Mouse (Mus musculus) liver, embryonic 13.5 days (tissue): ENCODE results near the gene Foxp3. TPM values are rescaled to one million over a fixed set of nuclear protein-coding genes. Genes with fewer than 3 reads are reported as not detected.

Source experiments
- ATAC-seq: fragments of 200-750 bp; cut with Nextera tagmentation; 2 replicates; pipeline ENCODE4 v1.8.0; 2017; ENCODE audit warnings: low read depth, mild to moderate bottlenecking, moderate number of reproducible peaks, moderate library complexity
- DNase-seq: peaks from one replicate; pipeline ENCODE4 v3.0.0; 2022
- H3K27ac ChIP-seq: fragments of 300-500 bp; sonication (generic); 2 replicates; pipeline ENCODE4 v1.5.1; 2015; ENCODE audit warnings: moderate library complexity, mild to moderate bottlenecking, inconsistent platforms
- H3K27me3 ChIP-seq: fragments of 300-500 bp; sonication (generic); 2 replicates; pipeline ENCODE4 v1.6.1; 2015; ENCODE audit warnings: mild to moderate bottlenecking, inconsistent platforms
- H3K36me3 ChIP-seq: fragments of 300-500 bp; sonication (generic); 2 replicates; pipeline ENCODE4 v1.6.1; 2015; ENCODE audit warnings: mild to moderate bottlenecking, inconsistent platforms
- H3K4me1 ChIP-seq: fragments of 300-500 bp; sonication (generic); replicated peaks from 2 replicates; pipeline ENCODE4 v1.6.1; 2015; ENCODE audit warnings: inconsistent platforms
- H3K4me2 ChIP-seq: fragments of 300-500 bp; sonication (generic); 2 replicates; pipeline ENCODE4 v1.6.1; 2015; ENCODE audit warnings: inconsistent platforms, mild to moderate bottlenecking, moderate library complexity
- H3K4me3 ChIP-seq: fragments of 300-500 bp; sonication (generic); replicated peaks from 2 replicates; pipeline ENCODE4 v1.5.1; 2015; ENCODE audit warnings: mild to moderate bottlenecking, inconsistent platforms
- H3K9ac ChIP-seq: fragments of 300-500 bp; sonication (generic); 2 replicates; pipeline ENCODE4 v1.6.1; 2015; ENCODE audit warnings: mild to moderate bottlenecking, inconsistent platforms
- H3K9me3 ChIP-seq: fragments of 300-500 bp; sonication (generic); replicated peaks from 2 replicates; pipeline ENCODE4 v1.6.1; 2016; ENCODE audit warnings: inconsistent platforms
- WGBS: fragments of 180-500 bp; shearing (Covaris S2); methylation state at CpG from one replicate; pipeline ENCODE4 v1.1.7; 2015; ENCODE audit not compliant: insufficient replicate concordance; 5-methylcytosine and 5-hydroxymethylcytosine counted together
- polyA plus RNA-seq: library from polyadenylated mRNA; unstranded; fragments of >200 nt; fragmentation: Nextera tagmentation; extraction: Ambion mirVana; gene quantifications from 2 replicates; pipeline ENCODE4 v1.2.1, GENCODE M21; 2015

The Foxp3 gene
- polyA plus RNA-seq, 1 experiment from 2014 or later = 0.05 TPM

- no peaks in the 10 kb centered on the region; the same call in 1 of the 2 replicates for H3K36me3 ChIP-seq
- no peak overlapping the region for H3K27ac ChIP-seq
- H3K4me1 ChIP-seq = peaks cover 44% of the 10 kb centered on the region
- no peaks in the 10 kb centered on the region for H3K9me3 ChIP-seq
- H3K4me3 ChIP-seq = peak overlapping the region; percentile 72
- no peaks in the 10 kb centered on the region for H3K27me3 ChIP-seq
- DNase-seq = no peak
- H3K4me2 ChIP-seq = peak overlapping the region; percentile 59
- ATAC-seq = no peak
- H3K9ac ChIP-seq = 0 out of 2 replicates have a peak overlapping the region, but pooled peaks have one; percentile 2
- WGBS = 12% methylated on average over 5 of the region's 6 CpGs
These were observed 1.4 kb downstream of the Foxp3 start for GRCm38 (mm10) chrX:7574885-7575231.

GRCm38 (mm10) chrX:7581151-7581550, 7.7 kb downstream of the Foxp3 start:
- no peak overlapping the region for H3K27ac ChIP-seq
- WGBS = 76% methylated on average over 2 of the region's 2 CpGs

GRCm38 (mm10) chrX:7583881-7584280, 10.4 kb downstream of the Foxp3 start:
- Histone ChIP-seq H3K4me2 (no peak overlapping the region), H3K27me3 (no peaks in the 10 kb centered on the region), H3K4me3 (no peak overlapping the region), H3K9ac (no peak overlapping the region), H3K4me1 (no peaks in the 10 kb centered on the region), H3K9me3 (no peaks in the 10 kb centered on the region), H3K27ac (no peak overlapping the region), H3K36me3 (no peaks in the 10 kb centered on the region)
- no peak for DNase-seq
- 85% methylated on average over 11 of the region's 11 CpGs for WGBS
- ATAC-seq = no peak

More at GRCm38 (mm10) chrX:7581151-7581550, 7.7 kb downstream of the Foxp3 start:
- Histone ChIP-seq H3K9me3 (no peaks in the 10 kb centered on the region), H3K9ac (no peak overlapping the region), H3K36me3 (no peaks in the 10 kb centered on the region), H3K27me3 (no peaks in the 10 kb centered on the region), H3K4me1 (no peaks in the 10 kb centered on the region), H3K4me2 (no peak overlapping the region), H3K4me3 (no peak overlapping the region)
- no peak for ATAC-seq
- no peak for DNase-seq

GRCm38 (mm10) chrX:7586356-7586755, 12.9 kb downstream of the Foxp3 start:
- Histone ChIP-seq H3K4me2 (no peak overlapping the region), H3K27me3 (no peaks in the 10 kb centered on the region), H3K27ac (no peak overlapping the region), H3K4me1 (no peaks in the 10 kb centered on the region), H3K4me3 (no peak overlapping the region), H3K36me3 (no peaks in the 10 kb centered on the region), H3K9me3 (no peaks in the 10 kb centered on the region), H3K9ac (no peak overlapping the region)
- DNase-seq (no peak), ATAC-seq (no peak)
- whole genome bisulfite sequencing = 80% methylated on average over 3 of the region's 5 CpGs

GRCm38 (mm10) chrX:7595371-7595770, 21.9 kb downstream of the Foxp3 start:
- Histone ChIP-seq H3K9ac (no peak overlapping the region), H3K4me2 (no peak overlapping the region), H3K36me3 (peaks cover 43% of the 10 kb centered on the region), H3K4me1 (no peaks in the 10 kb centered on the region), H3K9me3 (no peaks in the 10 kb centered on the region), H3K27me3 (no peaks in the 10 kb centered on the region), H3K27ac (no peak overlapping the region), H3K4me3 (no peak overlapping the region)
- WGBS = 83% methylated on average over 9 of the region's 9 CpGs
- DNase-seq (no peak), ATAC-seq (no peak)

GRCm38 (mm10) chrX:7604004-7604403, 30.6 kb downstream of the Foxp3 start:
- H3K27me3 ChIP-seq = peaks cover 4% of the 10 kb centered on the region
- H3K9ac ChIP-seq = peak overlapping the region; percentile 65
- DNase-seq (no peak), ATAC-seq (no peak)
- peak overlapping the region; percentile 70 for H3K4me2 ChIP-seq
- peak overlapping the region; percentile 61 for H3K4me3 ChIP-seq
- WGBS = 60% methylated on average over 7 of the region's 7 CpGs
- H3K4me1 ChIP-seq = peaks cover 9% of the 10 kb centered on the region; the same call in 1 of the 2 replicates
- no peaks in the 10 kb centered on the region for H3K9me3 ChIP-seq
- peaks cover 10% of the 10 kb centered on the region for H3K36me3 ChIP-seq
- H3K27ac ChIP-seq = no peak overlapping the region

- Histone ChIP-seq H3K4me3 (peak within 1 kb of the TSS; percentile 61), H3K4me2 (peak within 1 kb of the TSS; percentile 70), H3K27me3 (peaks cover 8% of the 10 kb centered on the region), H3K9ac (peak within 1 kb of the TSS; percentile 65), H3K9me3 (no peaks in the 10 kb centered on the region), H3K27ac (peak within 1 kb of the TSS; percentile 29; the same call in 1 of the 2 replicates), H3K36me3 (0 out of 2 replicates have a peak, but pooled peaks cover 6% of the 10 kb centered on the region), H3K4me1 (peaks cover 9% of the 10 kb centered on the region; the same call in 1 of the 2 replicates)
- DNase-seq (peak; percentile 74), ATAC-seq (peak; percentile 93)
- WGBS = 12% methylated on average over 28 of the region's 28 CpGs
These were observed 31.6 kb downstream of the Foxp3 start, which contains the start of gene Ccdc22 for GRCm38 (mm10) chrX:7604879-7605574. Gene Ccdc22, minus strand, starts transcription at chrX:7605517.

GRCm38 (mm10) chrX:7605575-7605941, 32.1 kb downstream of the Foxp3 start:
- H3K4me3 ChIP-seq = peak overlapping the region; percentile 26; the same call in 1 of the 2 replicates
- no peak for DNase-seq

GRCm38 (mm10) chrX:7606783-7607182, 33.3 kb downstream of the Foxp3 start, which contains the start of gene Cacna1f:
Gene Cacna1f, plus strand, starts transcription at chrX:7607083.
- H3K4me3 ChIP-seq = no peak within 1 kb of the TSS
- DNase-seq = no peak
- no peak within 1 kb of the TSS for H3K27ac ChIP-seq
- peak within 1 kb of the TSS; percentile 41; the same call in 1 of the 2 replicates for H3K4me2 ChIP-seq
- peaks cover 9% of the 10 kb centered on the region; the same call in 1 of the 2 replicates for H3K4me1 ChIP-seq
- H3K9me3 ChIP-seq = no peaks in the 10 kb centered on the region
- no peak within 1 kb of the TSS for H3K9ac ChIP-seq
- H3K36me3 ChIP-seq = 0 out of 2 replicates have a peak, but pooled peaks cover 6% of the 10 kb centered on the region
- ATAC-seq = no peak
- H3K27me3 ChIP-seq = peaks cover 23% of the 10 kb centered on the region
- 54% methylated on average over 6 of the region's 6 CpGs for WGBS

More at GRCm38 (mm10) chrX:7605575-7605941, 32.1 kb downstream of the Foxp3 start:
- no peak overlapping the region for H3K27ac ChIP-seq
- 29% methylated on average over 8 of the region's 8 CpGs for WGBS
- peaks cover 14% of the 10 kb centered on the region for H3K27me3 ChIP-seq
- peak overlapping the region; percentile 41 for H3K4me2 ChIP-seq
- no peak overlapping the region for H3K9ac ChIP-seq
- H3K36me3 ChIP-seq = 0 out of 2 replicates have a peak, but pooled peaks cover 6% of the 10 kb centered on the region
- ATAC-seq = 0 out of 2 replicates have a peak, but pooled peaks have one; percentile 13
- peaks cover 9% of the 10 kb centered on the region; the same call in 1 of the 2 replicates for H3K4me1 ChIP-seq
- no peaks in the 10 kb centered on the region for H3K9me3 ChIP-seq

GRCm38 (mm10) chrX:7610035-7610434, 36.6 kb downstream of the Foxp3 start:
- no peak for DNase-seq
- H3K27me3 ChIP-seq = peaks cover 23% of the 10 kb centered on the region
- no peaks in the 10 kb centered on the region for H3K9me3 ChIP-seq
- H3K9ac ChIP-seq = no peak overlapping the region
- H3K27ac ChIP-seq = no peak overlapping the region
- H3K4me1 ChIP-seq = no peaks in the 10 kb centered on the region
- H3K36me3 ChIP-seq = no peaks in the 10 kb centered on the region
- ATAC-seq = no peak
- WGBS = 23% methylated on average over 21 of the region's 21 CpGs
- H3K4me2 ChIP-seq = peak overlapping the region; percentile 30
- no peak overlapping the region for H3K4me3 ChIP-seq

GRCm38 (mm10) chrX:7610536-7611258, 37.3 kb downstream of the Foxp3 start:
- Histone ChIP-seq H3K27me3 (peaks cover 23% of the 10 kb centered on the region), H3K9me3 (no peaks in the 10 kb centered on the region), H3K4me2 (peak overlapping the region; percentile 30), H3K36me3 (no peaks in the 10 kb centered on the region), H3K4me1 (no peaks in the 10 kb centered on the region), H3K27ac (no peak overlapping the region), H3K9ac (no peak overlapping the region), H3K4me3 (0 out of 2 replicates have a peak overlapping the region, but pooled peaks have one; percentile 8)
- WGBS = 26% methylated on average over 26 of the region's 26 CpGs
- ATAC-seq = no peak
- no peak for DNase-seq
